Mouse (Mus musculus) embryo, embryonic 10.5 days (tissue): ENCODE measurements around the gene Ugt1a7c.
A peak's percentile ranks its signal among the peaks of the same experiment; 100 is the strongest.
"Not testable (repeated sequence)": the region's sequence is repeated elsewhere in the genome, so short reads cannot be mapped to it uniquely, and the experiment has no call there.

Source experiments
- DNase-seq: peaks from one replicate; pipeline ENCODE4 v3.0.0-alpha.2; 2015; ENCODE audit warnings: low spot score

Ugt1a7c gene

GRCm38 (mm10) chr1:88094941-88095492, at the start of gene Ugt1a7c:
Gene Ugt1a7c, plus strand, starts transcription at chr1:88095062.
- peak; percentile 15 for DNase-seq

DNA sequence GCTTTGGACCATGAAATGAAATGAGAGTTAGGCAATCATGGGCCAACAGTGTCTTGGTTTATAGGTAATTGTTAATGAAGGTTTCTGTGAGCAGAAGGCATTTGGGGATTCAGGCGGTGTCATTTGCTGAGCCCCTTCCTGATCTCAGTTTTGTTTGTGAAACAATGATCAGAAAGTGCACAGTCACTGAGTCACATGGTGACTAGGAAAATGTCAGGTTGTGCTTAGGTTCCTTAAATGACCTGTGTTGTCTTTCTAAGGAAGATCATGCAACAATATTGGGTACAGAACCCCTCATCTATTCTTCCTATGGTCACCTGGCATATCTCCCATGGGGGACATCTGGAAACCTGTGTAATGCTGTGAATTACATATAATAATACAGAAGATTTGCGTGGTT, 47.5 kb upstream of the Ugt1a7c start:
- not testable (repeated sequence) for DNase-seq

DNA sequence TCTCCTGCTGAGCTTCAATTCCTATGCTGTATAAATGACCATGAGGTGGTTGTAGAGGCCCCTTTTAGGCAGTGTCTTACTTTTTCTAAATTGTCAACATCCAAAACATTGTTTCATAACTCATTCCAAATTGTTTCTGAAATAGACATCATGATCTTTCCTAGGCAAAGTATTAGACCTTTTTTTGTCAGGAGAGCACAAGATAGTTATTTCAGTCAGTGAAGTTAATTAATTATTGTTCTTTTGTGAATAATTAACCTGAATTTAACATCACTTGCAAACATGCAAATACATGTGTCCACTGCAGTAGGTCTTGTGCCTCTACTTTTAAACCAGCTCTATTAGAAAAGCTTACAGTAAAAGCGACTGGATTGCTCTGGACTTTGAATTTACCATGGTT, 39.8 kb upstream of the Ugt1a7c start, which contains the start of gene Ugt1a10:
TSS of gene Ugt1a10 (plus strand) at position 301 of the 400 bp plus-strand sequence.
- no peak for DNase-seq

- not testable (repeated sequence) for DNase-seq
These were observed 28.3 kb upstream of the Ugt1a7c start for GRCm38 (mm10) chr1:88066472-88067102.

- no peak for DNase-seq
These were observed 24.4 kb upstream of the Ugt1a7c start, which contains the start of gene Ugt1a9 for GRCm38 (mm10) chr1:88070495-88070894. Gene Ugt1a9, plus strand, starts transcription at chr1:88070800.

- DNase-seq = no peak
These were observed 24.0 kb upstream of the Ugt1a7c start for GRCm38 (mm10) chr1:88070902-88071301.

GRCm38 (mm10) chr1:88074471-88074870, 20.4 kb upstream of the Ugt1a7c start:
- DNase-seq = no peak

GRCm38 (mm10) chr1:88077128-88077527, 17.7 kb upstream of the Ugt1a7c start:
- no peak for DNase-seq

DNA sequence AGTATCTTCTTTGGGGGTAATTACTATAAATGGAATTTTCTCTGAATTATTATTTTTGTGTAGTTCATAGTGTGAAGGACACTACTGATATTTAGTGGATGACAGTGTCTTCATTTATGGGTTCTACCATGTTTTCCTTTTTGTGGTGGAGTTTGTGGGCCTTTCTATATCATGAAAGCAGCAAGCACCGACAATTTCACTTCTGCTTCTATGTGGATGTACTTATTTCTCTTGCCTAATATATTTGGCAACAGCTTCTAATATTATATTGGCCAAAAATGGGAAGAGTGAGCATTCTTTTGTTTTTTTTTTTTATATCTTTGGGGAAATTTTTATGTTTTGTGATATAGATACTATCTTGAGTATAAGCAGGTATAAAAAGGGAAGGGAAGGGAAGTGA, 13.2 kb upstream of the Ugt1a7c start:
- DNase-seq = no peak

- DNase-seq = no peak
These were observed 8.7 kb upstream of the Ugt1a7c start for GRCm38 (mm10) chr1:88086125-88086524.

GRCm38 (mm10) chr1:88087513-88087912, 7.3 kb upstream of the Ugt1a7c start, which contains the start of gene Ugt1a8:
Gene Ugt1a8, plus strand, starts transcription at chr1:88087813.
- no peak for DNase-seq

GRCm38 (mm10) chr1:88092341-88092740, 2.5 kb upstream of the Ugt1a7c start:
- DNase-seq = no peak

GRCm38 (mm10) chr1:88094270-88094676, 589 bp upstream of the Ugt1a7c start:
- peak; percentile 4 for DNase-seq

- not testable (repeated sequence) for DNase-seq
These were observed 3.7 kb downstream of the Ugt1a7c start for GRCm38 (mm10) chr1:88098546-88098945.

DNA sequence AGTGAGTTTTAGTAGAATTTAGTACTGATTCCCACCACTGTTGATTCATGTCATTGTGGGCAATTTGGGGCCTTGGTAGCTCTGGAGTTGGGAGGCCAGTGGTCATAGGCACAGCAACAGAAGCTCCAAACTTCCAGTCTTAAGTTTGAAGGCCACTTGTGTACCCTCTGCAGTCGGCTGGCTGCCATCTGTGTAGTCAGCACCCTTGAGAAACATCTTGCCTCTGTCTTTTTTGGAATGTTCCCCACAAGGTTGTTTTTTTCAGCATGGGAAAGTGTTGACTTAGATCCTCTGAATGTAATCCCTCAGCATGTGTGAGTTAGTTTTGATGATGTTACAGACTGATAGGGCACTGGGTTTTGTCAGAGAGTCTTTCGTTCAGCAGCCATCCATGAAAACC, 4.8 kb downstream of the Ugt1a7c start:
- DNase-seq = not testable (repeated sequence)

DNA sequence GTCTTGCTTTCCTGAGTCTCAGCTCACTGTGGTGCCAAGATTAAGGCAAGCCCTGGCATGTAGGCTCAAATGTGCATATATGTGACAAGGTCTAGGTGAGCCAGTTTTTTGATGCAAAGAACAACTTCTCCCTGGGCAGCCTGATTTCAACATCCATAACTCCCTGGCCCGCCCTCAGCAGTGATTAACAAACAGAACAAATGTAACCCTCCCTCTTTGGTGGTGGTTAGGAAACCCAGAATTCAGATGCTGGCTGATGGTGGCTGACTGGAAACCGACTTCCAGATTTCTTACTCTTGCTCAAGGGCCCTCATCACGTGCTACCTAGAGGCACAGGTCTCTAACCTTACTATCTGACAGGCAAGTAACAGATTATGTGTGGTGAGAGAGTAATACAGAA, 8.2 kb downstream of the Ugt1a7c start, which contains the start of gene Ugt1a6b:
TSS of gene Ugt1a6b (plus strand) at position 234 of the 400 bp plus-strand sequence.
- DNase-seq = not testable (repeated sequence)

GRCm38 (mm10) chr1:88103697-88104468, 9.0 kb downstream of the Ugt1a7c start:
- not testable (repeated sequence) for DNase-seq

- no peak for DNase-seq
These were observed 10.0 kb downstream of the Ugt1a7c start for GRCm38 (mm10) chr1:88104667-88105430.

- DNase-seq = no peak
These were observed 10.8 kb downstream of the Ugt1a7c start for GRCm38 (mm10) chr1:88105656-88106055.

DNA sequence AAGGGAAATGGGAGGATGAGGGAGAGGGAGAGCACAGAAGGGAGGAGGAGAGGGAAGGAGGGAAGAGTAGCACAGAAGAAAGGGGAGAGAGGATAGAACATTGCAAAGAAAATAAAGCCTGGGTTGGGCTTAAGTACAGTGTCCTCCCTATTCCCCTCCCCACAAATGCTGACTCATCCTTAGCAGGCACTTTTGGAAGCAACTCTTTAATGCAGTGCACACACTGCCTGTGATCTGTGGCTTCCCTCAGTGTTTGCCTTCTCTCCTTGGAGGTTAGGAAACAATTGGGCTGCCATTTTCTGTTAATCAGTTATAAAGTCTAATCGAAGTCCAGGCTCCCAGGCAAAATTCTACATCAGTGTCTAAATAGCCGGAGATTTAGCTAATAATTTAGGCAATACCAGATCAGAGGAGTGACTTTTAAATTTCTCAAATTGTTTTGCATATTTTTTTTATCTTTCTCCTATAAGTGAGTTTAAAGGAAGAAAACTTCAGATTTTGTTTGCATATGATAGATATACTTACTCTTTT, 14.2 kb downstream of the Ugt1a7c start:
- not testable (repeated sequence) for DNase-seq

DNA sequence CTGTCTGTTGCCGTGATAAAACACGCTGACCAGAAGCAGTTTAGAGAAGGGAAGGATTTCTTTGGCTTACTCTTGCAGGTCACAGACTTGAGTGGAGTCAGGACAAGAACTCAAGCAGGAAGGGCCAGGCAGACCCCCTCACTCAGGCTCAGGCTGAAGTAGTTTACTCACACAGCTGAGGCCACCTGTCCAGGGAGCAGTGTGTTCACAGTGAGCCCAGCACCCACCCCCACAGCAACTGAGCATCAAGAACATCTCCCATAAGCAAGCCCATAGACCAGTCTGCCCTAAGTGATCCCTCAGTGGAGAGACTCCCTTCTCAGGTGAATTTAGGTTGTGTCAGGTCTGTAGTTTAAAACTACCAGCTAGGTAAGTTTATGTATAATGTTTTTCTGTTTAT, 14.7 kb downstream of the Ugt1a7c start:
- DNase-seq = not testable (repeated sequence)

DNA sequence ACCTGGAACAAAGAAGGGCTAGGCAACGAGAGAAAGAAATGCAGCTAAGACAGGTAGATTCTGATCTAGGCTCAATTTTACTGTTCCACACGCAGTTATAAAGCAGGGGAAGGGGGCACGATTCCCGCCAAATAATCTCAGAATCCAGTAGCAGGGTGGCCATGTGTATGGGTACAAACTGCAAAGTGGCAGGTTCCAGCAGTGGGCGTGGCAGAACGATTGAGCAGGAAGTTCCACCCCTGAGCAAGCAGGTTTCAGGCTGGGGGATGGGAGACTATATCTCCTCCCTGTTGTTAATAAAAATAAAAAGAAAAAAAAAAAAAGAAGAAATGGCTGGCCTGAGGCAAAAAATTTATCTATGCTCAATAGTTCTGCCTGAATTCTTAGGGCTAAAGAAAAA, 17.9 kb downstream of the Ugt1a7c start:
- not testable (repeated sequence) for DNase-seq
